Mouse (Mus musculus): ENCODE measurements around the gene Tirap. TPM values are rescaled to one million over a fixed set of nuclear protein-coding genes. Genes with fewer than 3 reads are reported as not detected.

Gene Tirap
- polyA plus RNA-seq, 1 experiment from 2014 or later = 20.3 TPM

Other genes with a start within 250 kb of the Tirap start
- 18.2 and 18.7 TPM in 2 replicates for gene St3gal4, start 81.0 kb downstream of the Tirap start, polyA plus RNA-seq (2016; fragmentation: Nextera tagmentation; extraction: Ambion mirVana)
- gene Dcps, start 24.2 kb downstream of the Tirap start, polyA plus RNA-seq (2016; fragmentation: Nextera tagmentation; extraction: Ambion mirVana) = 93.5 and 95.6 TPM in 2 replicates
- 84.6 and 86.8 TPM in 2 replicates for gene Srpr, start 116 bp downstream of the Tirap start, polyA plus RNA-seq (2016; fragmentation: Nextera tagmentation; extraction: Ambion mirVana)
- 51.4 and 57.5 TPM in 2 replicates for gene Foxred1, start 10.8 kb upstream of the Tirap start, polyA plus RNA-seq (2016; fragmentation: Nextera tagmentation; extraction: Ambion mirVana)
- gene Fam118b, start 67.5 kb upstream of the Tirap start, polyA plus RNA-seq (2016; fragmentation: Nextera tagmentation; extraction: Ambion mirVana) = 63.4 and 66.4 TPM in 2 replicates
- gene Rpusd4, start 67.6 kb upstream of the Tirap start, polyA plus RNA-seq (2016; fragmentation: Nextera tagmentation; extraction: Ambion mirVana) = 35.4 and 35.9 TPM in 2 replicates
- 9.1 and 9.9 TPM in 2 replicates for gene Cdon, start 220.8 kb upstream of the Tirap start, polyA plus RNA-seq (2016; fragmentation: Nextera tagmentation; extraction: Ambion mirVana)